Mouse (Mus musculus): ENCODE measurements around the gene Tmem131. TPM values are rescaled to one million over a fixed set of nuclear protein-coding genes. Genes with fewer than 3 reads are reported as not detected.

Gene Tmem131
- 78.1 and 84.6 TPM in 2 replicates for polyA plus RNA-seq (2012)

DNA sequence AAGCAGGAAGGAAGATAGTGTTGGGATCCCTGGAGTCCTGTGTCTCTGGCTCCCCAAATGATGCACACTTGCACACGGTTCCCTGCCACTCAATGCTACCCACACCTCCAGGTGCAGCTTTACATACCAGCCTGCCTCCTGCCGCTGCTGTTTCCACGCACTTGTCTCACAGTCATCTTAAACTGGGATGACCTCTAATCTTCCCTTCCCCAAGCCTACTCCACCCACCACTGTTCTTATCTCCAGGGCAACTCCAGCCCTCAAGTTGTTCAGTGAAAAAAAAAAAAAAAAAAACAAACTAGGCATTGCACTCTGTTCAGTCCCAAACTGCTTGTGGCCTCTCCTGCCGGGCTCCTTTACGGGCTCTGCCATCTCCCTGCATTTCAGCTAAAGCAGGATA lies at the start of gene Tmem131:
TSS of gene Tmem131 (minus strand) at position 14 of the 400 bp plus-strand sequence.
- peak; percentile 66 for TF ChIP-seq GATA1 (IDR thresholded peaks at IDR 0.05; ENCODE audit: low read length)

DNA sequence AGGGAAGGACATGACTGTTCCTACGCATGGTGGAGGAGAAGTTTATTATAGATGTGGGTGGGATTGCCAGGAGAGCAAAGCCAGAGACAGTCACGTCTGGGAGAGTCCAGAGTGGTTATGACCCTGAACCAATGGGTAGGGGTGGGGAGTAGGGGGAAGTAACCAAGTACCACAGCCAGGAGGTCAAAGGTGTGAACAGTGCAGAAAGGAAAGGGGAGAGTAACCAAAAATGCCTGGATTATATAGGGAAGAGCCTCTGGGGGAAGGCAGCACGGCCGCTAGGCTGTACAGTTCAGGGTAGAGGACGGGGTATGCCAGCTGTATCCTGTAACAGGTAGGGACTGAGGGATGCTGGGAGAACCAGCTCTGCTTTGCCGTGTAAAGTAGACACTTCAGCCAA lies 45.1 kb upstream of the Tmem131 start:
- TF ChIP-seq GATA1 (IDR thresholded peaks at IDR 0.05; ENCODE audit: low read length): no peak

DNA sequence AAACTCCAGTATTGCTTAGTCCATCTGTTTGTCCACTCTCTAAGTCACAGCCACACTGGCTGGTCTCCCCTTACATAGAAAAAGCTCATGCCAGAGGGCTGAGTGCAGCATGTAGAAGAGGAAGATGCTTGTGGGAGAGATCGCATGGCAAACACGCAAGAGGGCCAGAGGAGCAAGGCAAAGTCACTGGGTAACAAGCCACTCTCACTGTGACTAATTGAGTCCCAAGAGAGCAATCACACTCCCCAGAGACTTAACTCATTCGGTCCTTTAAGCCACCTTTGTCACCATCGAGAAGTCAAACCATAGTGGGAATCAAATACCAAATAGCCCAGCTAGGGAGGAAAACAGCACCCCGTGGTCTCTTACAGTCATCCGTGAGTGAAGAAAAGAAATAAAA lies 44.7 kb upstream of the Tmem131 start:
- TF ChIP-seq GATA1 (IDR thresholded peaks at IDR 0.05; ENCODE audit: low read length): no peak

DNA sequence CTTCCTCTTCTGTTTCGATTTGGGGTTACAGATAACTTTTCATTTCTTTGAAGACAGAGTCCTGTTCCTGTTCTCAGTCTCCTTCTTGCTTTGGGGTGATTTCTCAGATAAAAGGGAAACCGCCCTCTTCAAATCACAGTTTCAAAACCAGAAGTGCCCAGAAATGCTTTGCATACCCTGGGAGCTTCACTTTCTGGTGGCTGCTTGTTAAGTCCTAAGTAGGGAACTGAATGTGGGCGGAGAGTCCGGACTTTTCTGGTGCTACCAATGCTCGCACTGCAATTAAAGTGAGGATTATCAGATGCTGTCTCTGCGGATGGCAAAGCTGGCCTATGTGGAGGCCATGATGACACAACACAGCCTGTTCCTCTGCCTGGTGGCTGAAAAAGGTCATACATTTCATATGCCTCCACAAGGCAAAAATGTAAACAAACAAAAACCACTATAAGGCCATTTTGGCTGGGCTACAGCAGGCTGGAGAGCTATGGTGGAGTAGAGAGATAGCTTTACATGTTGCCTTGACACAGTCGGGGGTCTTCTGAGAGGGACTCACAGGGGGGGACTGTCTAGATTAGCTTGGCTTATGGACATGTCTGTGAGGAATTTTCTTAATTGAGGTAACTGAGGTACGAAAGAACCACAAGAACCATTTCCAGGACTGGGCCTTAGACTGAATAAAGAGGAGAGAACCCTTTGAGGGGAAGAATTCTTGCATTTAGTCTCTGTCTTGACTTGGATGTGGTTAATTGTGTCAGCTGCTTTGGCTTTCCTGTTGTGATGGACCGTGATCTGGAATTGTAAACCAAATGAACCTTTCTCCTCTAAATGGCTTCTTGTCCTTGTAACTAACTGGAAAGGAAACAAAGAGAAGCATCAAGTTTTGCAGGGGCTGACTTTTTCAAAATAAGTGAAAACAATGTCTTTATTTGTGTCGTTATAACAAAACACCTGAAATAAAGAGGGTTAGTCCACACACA lies 44.0 kb upstream of the Tmem131 start:
- no peak for TF ChIP-seq GATA1 (IDR thresholded peaks at IDR 0.05; ENCODE audit: low read length)

DNA sequence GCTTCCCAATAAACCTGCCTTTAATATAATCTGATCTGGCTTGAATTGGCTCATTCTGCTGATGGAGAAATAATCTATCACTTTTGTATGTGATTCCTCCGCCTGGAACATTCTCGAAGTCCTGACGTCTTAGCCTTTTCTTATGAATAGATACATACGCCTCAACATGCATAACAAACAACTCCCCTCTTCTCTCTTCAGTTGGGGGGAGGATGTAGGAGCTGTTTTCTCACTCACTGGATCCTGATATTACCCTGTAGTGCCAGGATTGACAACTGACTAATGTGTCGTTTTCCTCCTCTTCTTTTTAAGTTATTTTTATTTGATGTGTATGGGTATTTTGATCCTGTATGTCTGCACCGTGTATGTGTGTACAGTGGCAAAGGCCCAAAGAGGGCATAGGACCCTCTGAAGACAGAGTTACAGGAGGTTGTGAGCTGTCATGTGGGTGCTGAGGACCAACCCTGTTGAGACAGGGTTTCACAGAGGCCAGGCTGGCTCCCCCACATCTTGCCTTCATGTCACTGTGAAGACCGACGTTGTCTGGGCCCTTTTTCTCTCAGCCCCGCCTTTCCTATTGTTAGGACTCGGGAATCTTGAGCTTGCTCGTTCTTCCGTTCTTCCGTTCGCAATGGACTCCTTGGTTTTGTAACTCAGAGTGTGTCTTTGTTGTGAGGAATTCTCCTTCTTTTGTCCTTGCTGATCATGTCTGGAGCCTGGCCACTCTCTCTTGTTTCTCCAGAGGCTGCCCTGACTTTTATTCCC lies 43.1 kb upstream of the Tmem131 start:
- no peak for TF ChIP-seq GATA1 (IDR thresholded peaks at IDR 0.05; ENCODE audit: low read length)

DNA sequence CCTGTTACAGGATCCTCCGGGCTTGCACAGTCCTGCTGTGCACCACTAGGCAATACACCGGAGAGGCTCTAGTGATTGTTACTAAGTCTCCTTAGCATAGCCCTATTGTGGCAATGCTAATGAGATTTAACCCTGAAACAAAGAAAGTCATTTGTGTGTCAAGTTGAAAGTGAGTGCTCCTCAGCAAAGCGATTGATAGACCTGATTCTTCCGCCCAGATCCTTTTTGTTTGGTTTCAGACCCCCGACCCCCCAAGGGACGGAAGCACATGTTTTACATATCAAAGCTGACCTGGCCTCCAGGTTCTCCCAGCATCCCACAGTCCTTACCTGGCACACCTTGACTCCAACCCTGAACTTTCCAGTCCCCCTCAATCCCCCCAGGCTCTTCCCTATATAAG lies 42.4 kb upstream of the Tmem131 start:
- no peak for TF ChIP-seq GATA1 (IDR thresholded peaks at IDR 0.05; ENCODE audit: low read length)

DNA sequence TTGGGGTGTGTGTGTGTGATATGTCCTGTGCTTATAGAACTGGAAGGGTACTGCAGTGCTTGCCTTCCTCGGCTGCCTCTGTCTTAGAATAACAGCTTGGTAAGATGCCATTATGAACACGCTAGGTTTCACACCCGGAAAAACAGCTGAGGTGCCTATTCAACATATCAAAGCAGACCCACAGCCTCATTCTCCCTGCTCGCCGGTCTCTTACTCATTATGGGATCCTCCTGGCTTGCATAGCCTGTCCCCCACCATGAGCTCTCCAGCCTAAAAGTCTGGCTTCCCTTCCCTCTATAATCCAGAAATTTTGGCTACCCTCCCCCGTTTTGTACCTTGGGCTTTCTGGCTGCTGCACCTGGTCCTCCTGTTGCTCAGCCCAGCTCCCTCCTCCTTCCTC lies 40.9 kb upstream of the Tmem131 start:
- TF ChIP-seq GATA1 (IDR thresholded peaks at IDR 0.05; ENCODE audit: low read length): no peak

DNA sequence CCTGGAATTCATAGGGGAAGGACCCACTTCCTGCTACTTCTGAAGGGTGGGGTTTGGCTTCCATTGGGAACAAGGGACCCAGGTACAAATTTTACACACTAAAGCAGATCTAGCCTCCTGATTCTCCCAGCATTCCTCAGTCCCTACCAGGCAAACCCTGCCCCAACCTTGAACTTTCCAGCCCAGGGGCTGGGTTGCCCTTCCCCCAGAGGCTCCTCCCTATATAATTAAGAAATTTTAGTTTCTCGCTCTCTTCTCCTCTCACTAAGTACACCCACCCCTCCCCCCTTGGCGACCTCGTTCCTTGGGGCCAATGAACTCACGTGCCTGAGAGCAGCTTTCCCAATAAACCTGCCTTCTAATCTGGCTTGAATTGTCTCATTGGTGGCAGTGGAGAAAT lies 40.3 kb upstream of the Tmem131 start:
- no peak for TF ChIP-seq GATA1 (IDR thresholded peaks at IDR 0.05; ENCODE audit: low read length)

DNA sequence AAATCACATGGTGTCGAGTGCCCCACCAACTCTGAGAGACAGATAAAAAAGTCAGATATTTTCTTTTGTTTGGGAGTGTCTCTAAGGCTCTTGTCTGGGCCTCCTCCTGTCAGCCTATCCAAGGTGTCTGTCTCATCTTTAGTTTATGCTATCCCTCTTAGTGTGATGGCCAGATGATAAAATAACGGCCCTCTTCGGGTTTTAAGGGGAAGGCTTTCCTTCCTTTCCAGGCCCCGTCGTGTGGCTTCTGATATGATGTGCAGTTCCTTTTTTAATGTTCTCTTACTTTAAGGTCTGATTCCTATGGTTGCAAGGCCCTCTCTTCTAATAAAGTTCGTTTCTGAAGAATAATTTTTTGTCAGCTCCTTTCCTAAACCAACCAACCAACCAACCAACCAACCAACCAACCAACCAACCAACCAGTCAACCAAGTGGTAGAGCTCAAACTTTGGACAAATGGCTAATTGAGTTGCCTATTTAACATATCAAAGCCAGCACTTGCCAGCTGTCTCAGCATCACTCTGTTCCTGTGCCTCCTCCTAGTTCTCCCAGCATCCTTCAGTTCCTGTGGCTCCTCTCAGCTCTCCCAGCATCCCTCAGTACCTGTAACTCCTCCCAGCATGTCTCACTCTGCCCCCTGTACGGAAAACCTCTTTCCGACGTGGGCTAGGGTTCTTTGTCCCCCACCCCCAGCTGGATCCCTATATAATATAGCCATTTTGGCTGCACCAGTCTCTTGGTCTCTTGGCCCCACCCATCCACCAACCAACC lies 38.9 kb upstream of the Tmem131 start:
- TF ChIP-seq GATA1 (IDR thresholded peaks at IDR 0.05; ENCODE audit: low read length): no peak

DNA sequence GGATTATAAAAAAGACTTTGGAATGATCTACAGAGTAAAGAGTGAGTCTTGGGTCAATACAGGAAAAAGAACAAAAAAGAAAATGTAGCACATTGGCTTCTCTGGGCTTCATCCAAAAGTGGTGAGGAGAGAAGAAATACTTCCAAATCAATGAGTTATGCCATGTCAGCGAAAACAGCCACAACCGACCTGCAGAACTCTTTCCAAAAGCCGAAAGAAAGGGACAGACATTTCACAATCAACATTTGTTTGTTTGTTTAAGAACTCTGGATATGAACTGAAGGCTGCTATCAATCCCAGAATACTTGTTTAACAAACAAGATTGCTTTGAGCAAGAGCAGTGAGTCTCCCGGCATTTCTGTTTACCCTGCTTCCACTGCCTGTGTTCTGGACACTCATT lies 33.3 kb upstream of the Tmem131 start:
- no peak for TF ChIP-seq GATA1 (IDR thresholded peaks at IDR 0.05; ENCODE audit: low read length)

DNA sequence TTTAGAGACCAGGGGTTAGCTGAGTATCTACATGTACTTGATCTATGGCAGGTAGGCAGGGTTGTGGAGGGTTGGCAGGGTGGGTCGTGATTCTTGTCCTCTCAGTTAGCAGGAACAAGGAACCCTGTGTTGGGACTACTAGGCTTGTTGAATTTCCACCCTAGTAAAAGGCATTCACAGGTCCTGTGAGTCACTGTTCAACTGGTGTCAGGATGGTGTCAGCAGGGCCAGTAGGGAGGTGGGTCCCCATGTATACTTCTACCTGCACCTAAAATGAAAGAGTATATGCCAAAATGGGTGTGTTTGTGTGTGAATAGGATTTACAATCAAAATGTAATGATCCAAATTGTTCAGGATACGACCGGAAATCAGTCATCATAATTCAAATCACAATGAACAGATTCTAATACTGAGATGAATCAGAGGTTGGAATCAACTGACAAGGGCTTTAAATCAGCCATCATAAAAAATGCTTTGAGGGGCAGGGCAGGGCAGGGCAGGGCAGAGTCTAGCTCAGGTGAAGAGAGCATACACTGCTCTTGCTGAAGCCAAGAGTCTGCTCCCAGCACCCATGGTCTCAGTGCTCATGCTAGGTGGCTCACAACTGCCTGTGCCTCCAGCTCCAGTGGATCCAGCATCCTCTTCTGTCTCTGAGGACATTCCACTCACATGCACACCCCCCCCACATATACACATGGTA lies 27.6 kb upstream of the Tmem131 start:
- TF ChIP-seq GATA1 (IDR thresholded peaks at IDR 0.05; ENCODE audit: low read length): no peak

DNA sequence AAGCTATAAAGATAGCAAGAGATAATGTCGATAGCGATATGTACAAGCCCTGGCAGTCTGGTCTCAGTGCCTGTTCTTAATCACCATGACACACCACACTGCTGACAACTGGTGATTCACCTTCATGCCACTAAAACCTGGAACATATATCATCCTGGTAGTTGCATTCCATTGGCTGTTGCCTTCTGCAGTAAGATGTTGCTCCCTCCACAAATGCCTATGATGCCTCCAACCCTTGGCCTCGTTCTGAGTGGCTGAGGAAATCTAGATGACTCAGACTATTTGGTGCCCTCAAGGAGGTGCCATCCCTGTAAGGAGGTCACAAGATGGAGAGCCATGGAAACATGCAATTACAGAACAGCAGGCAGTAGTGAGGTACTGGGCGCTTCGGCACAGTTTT lies 22.4 kb upstream of the Tmem131 start:
- TF ChIP-seq GATA1 (IDR thresholded peaks at IDR 0.05; ENCODE audit: low read length): no peak

DNA sequence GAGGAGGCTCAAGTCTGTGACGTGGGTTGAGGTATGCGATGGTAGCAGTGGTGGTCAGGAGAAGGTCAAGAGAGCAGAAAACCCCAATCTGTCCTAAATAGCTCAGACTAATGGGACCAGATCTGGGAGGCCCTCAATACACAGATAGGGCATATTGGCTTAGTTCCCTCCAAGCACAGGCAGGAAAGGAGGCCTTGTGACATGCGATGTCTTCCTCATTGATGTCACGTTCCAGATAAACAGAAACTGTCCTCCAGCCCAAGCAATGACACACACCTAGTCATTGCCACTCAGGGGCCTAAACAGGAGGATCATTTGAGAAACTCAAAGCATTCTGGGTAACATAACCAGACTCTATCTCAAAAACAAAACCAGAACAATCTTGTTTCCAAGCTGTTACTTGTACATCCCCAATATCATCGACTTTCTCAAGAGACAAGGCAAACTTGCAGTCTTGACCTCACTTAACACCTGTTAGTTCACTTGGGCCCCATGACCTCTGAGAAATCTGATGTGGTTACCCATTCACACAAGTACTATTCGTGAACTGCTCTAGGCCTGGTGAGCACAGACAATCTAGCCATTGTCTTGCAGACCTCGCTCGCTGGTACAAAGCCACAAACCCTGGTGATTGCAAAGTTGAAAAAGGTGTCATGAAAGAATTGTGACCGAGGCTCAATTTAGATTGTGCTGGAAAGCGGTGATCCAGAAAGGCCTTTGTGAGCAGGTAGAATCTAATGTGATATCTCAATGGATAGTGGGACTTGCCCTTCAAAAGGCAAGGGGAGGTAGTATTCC lies 19.1 kb upstream of the Tmem131 start:
- TF ChIP-seq GATA1 (IDR thresholded peaks at IDR 0.05; ENCODE audit: low read length): no peak

DNA sequence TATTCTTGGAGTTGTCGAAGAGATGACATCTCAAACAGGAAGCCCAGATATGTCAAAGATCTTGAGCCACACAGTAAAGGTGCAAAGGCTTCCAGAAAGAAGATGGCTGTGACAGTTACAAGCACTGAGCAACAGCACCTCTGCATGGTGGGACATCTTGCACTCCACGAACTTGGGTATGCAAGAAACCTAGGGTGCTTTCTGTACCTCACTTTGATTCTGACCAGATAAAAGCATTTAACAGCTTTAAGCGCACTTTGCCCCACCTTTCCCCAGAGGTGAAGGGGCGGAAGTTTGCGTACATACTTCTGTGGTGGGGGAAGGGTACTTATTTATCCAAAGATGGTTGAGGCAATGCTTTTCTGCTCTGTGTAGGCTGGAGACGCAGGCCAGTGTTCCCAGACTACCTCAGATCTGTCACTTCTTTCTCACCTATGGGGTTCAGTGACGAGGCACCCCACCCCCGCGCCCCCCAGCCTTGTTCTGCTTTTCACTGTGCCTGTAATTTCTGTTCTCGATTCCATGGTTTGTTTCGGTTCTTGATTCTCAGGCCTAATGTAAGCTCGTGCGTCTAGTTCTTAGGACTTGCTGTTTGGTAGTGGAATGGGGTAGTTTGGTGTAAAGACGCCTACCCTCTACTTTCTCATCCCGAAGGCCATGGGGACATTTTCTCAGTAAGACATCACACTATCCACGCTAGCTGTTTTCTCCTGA lies 17.2 kb upstream of the Tmem131 start:
- no peak for TF ChIP-seq GATA1 (IDR thresholded peaks at IDR 0.05; ENCODE audit: low read length)
